Mouse (Mus musculus) embryonic stem cell, embryonic (primary cell): ENCODE data around the gene Nyap2.
"Not testable (repeated sequence)": the region's sequence is repeated elsewhere in the genome, so short reads cannot be mapped to it uniquely, and the experiment has no call there.

Source experiments
- CTCF ChIA-PET, 4 experiments: fragments of 300-600 bp in 2 of 4; fragments of 350-600 bp in 2 of 4; sonication (Branson Sonifier 250); formaldehyde crosslinking; loops; one replicate each; lab custom pipeline; 2022; ENCODE audit warnings: inconsistent platforms in 2 of 4; lab: Charles Lee
- POLR2A ChIA-PET, 4 experiments: fragments of 300-600 bp in 2 of 4; fragments of 350-600 bp in 2 of 4; sonication (Branson Sonifier 250); formaldehyde crosslinking; loops; one replicate each; lab custom pipeline; 2022; ENCODE audit warnings: antibody characterized with exemption in 4 of 4, inconsistent platforms in 1 of 4; lab: Charles Lee

Gene Nyap2

GRCm38 (mm10) chr1:81172703-81173102 is 96.0 kb downstream of the Nyap2 start:
- ChIA-PET CTCF (no interaction called here), POLR2A (no interaction called here)

DNA sequence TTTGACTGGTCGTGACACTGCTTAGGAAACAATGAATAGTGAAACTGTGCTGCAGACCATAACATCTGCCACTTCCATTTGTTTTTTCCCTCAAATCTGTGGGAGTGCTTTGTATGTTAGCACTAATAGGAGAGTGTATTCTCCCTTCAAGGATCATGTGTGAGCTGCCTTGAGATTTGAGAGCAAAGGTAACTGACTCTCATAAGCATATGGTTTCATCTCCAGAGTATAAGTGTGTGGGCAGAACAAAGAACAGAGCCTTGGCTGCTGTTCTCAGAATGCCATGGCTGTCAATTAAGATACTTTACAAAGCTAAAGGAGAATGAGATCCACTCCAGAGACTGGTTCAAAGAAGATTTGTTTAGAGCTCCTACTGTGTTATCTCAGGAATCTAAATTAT is 96.6 kb downstream of the Nyap2 start:
- CTCF ChIA-PET, result no interaction called here

DNA sequence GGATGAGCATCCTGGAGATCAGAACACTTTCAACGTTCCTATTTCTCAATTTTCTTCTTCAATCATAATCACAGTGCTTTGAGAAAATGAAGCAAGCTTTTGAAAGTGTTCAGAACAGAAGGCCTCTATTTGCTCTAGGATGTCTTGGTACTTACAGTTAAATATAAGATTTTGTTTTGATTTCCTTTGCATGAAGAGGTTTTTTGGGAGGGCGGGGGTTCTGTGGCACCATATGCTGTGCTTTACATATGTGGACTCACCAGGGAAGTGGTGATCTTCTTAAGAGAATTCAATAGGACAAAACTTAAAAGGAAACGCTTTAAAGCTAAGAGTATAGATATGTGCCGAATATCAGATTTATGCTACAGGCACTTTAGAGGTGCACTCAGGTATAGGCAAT is 103.0 kb downstream of the Nyap2 start:
- POLR2A ChIA-PET, result no interaction called here
- CTCF ChIA-PET, result no interaction called here

More for the DNA sequence above, 96.6 kb downstream of the Nyap2 start:
- POLR2A ChIA-PET, result no interaction called here

DNA sequence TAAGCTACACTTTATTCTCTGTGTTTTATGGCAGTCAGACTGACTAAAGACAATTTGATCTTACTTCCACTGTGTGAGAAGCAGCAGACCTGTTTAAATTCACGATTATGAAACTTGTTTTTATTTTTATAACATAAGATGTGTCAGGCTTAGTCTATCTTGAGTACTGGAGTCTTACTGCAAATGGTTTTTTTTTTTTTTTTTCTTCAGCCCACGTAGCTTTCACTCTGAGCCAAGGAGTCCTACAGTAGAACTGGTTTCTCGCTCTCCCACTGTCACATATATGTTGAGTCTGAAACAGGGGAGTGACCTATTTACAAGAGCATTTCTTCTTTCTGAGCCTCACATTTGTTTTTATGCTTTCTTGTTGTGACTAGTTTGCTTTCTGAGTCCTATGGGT is 103.9 kb downstream of the Nyap2 start:
- POLR2A ChIA-PET, result no interaction called here
- CTCF ChIA-PET, result interaction anchor here in 1 of 4 experiments (0.6 to 0.7 kb wide), 2 partner anchors 461 to 777 kb away, joined by 3 to 6 read pairs; no protein-coding TSS in a partner anchor

GRCm38 (mm10) chr1:81209536-81209935 is 132.8 kb downstream of the Nyap2 start:
- ChIA-PET POLR2A (no interaction called here), CTCF (no interaction called here)

GRCm38 (mm10) chr1:81211491-81211890 is 134.7 kb downstream of the Nyap2 start:
- CTCF ChIA-PET, result no interaction called here
- POLR2A ChIA-PET, result interaction anchor here in 1 of 4 experiments (0.5 kb wide), 1 partner anchor 24 kb away, joined by 3 read pairs; no protein-coding TSS in a partner anchor

DNA sequence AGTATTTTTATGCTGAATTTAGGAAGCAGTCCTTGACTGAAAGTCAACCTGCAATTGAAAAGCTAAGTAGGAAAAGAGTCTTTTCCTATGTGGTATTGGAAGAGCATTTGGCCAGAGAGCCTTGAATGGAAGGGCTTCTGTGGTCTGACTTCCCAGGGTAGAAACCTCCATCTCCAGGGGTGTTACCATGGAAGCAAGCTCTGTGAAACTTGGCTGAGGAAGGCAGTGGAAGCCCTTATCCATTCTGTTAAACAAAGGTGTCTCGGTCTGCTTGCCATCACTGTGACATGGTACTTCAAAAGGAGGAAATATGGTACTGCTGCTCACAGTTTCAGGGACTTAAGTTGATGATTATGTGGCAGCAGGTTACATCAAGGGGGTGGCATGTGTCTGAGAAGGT is 143.0 kb downstream of the Nyap2 start:
- CTCF ChIA-PET, result no interaction called here
- POLR2A ChIA-PET, result no interaction called here

GRCm38 (mm10) chr1:81231759-81232406 is 155.1 kb downstream of the Nyap2 start:
- POLR2A ChIA-PET, result no interaction called here
- CTCF ChIA-PET, result no interaction called here

GRCm38 (mm10) chr1:81232407-81232789 is 155.6 kb downstream of the Nyap2 start:
- POLR2A ChIA-PET, result not testable (repeated sequence)

DNA sequence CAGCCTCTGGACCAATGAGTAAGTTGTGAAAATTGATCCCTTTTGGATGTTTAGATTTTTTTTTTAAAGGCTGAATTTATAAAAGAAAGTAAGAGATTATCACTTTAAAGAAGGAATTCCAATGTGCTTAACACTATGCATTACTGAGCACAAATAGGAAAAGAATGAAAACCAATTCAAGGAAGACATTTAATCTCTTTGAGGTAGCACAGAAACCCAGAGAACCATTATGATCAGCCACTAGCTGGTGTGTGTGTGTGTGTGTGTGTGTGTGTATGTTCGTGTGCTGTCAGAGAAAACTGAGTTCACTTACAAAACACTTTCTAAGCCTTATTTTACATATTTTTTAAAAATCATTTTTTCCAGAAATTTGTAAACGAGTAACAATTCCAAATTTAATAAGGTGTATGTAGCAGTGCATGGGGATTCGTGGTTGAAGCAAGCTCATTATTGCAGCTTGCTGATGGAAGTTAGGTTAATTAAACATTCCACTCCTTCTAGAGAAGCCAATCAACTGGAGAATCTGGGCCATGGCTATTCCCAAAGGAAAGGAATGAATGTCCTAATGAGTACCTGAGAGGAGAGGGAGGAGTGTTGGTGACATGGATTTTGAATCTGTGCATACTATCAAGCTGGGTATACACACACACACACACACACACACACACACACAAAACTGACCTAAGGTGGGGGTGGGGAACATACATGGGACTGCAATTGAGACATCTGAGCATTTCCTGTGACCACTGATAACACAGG is 171.9 kb downstream of the Nyap2 start:
- POLR2A ChIA-PET, result no interaction called here
- CTCF ChIA-PET, result no interaction called here

More at GRCm38 (mm10) chr1:81232407-81232789, 155.6 kb downstream of the Nyap2 start:
- CTCF ChIA-PET, result not testable (repeated sequence)

GRCm38 (mm10) chr1:81250068-81250467 is 173.3 kb downstream of the Nyap2 start:
- POLR2A ChIA-PET, result no interaction called here
- CTCF ChIA-PET, result no interaction called here

DNA sequence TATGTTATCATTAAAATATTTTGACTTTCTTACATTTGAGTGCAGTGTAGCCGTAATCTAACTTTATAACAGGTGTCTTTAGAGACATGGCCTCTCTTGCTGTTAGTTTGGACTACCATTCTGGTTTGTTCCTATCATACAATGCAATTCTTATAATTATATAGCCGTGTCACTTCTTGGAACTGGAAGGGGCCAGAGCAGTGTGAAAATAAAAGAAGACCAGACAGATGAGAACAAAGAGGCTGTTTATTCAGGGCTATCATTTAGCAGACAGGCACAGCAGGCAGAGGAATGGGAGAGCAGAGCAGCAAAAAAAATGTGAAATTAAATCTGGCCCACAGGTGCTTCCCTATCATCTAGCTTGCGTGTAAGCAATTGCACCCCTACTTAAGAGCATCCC is 189.7 kb downstream of the Nyap2 start:
- ChIA-PET CTCF (no interaction called here), POLR2A (no interaction called here)

DNA sequence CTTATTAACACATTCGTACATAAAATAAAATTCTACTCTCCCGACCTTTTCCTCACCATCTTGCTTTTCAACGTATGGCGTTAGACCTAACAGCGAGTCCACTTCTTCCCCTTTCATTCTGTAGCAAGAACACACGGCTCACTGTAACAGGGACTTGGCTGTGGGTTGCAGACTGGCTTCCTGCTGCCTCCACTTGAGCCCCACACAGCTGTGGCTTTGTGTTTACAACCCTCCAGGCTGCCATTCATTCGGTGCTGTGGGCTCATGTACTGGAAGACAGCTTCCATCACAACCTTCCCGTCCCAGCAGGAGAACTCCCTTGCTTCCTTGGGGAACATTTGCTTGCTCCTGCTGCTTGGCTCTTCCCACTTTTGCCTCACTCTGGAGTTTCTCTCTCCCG is 204.2 kb downstream of the Nyap2 start:
- POLR2A ChIA-PET, result no interaction called here
- CTCF ChIA-PET, result no interaction called here

DNA sequence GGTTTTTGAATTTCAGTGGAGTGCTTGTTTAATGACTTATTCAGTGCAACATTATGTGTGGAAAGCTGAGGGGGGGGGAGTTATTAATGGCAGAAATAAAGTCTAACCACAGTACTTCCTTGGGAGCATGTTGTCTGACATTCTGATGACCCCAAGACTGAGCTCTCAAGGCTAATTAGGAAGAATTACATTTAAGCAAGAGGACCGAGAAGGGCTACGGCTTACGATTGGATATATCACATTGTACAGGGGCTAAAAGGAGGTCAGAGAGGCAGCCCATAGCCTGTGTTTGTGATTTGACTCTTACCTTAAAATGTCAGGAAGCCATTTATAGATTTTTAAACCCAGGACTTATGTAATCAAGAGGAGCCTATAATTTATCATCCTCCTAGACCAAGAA is 208.9 kb downstream of the Nyap2 start:
- ChIA-PET CTCF (no interaction called here), POLR2A (no interaction called here)

GRCm38 (mm10) chr1:81287088-81287487 is 210.3 kb downstream of the Nyap2 start:
- ChIA-PET CTCF (interaction anchor here (0.5 to 1.0 kb wide), 12 partner anchors 9 to 1967 kb away, joined by 3 to 7 read pairs (median 3); no protein-coding TSS in a partner anchor), POLR2A (no interaction called here)

GRCm38 (mm10) chr1:81300735-81301134 is 224.0 kb downstream of the Nyap2 start:
- ChIA-PET POLR2A (interaction anchor here in 1 of 4 experiments (0.5 kb wide), 1 partner anchor 24 kb away, joined by 4 read pairs; no protein-coding TSS in a partner anchor), CTCF (interaction anchor here in 3 of 4 experiments (0.6 to 1.6 kb wide), 6 partner anchors 10 to 1120 kb away, joined by 3 to 7 read pairs (median 3); no protein-coding TSS in a partner anchor)

GRCm38 (mm10) chr1:81301661-81302060 is 224.9 kb downstream of the Nyap2 start:
- ChIA-PET CTCF (interaction anchor here in 2 of 4 experiments (0.6 to 1.6 kb wide), 7 partner anchors 8 to 1121 kb away, joined by 3 to 7 read pairs (median 3); no protein-coding TSS in a partner anchor), POLR2A (no interaction called here)

DNA sequence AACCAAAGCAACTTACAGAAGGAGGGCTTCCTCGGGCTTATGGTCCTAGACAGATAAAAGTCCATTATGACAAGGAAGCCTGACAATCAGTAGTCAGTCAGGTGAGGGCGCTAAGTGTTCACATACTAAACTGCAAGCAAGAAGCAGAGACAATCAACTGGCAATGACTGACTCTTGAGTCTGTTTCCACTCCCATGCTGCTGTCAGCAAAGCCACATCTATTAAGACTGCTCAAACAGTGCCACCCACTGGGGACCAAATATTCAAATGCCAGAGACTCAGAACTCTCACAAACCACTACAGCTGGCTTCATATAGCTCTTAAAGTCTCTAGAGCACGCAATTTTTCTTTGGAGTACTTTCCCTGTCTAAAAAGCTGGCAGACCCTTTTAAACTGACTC is 226.6 kb downstream of the Nyap2 start:
- POLR2A ChIA-PET, result no interaction called here
- CTCF ChIA-PET, result interaction anchor here in 1 of 4 experiments (0.6 kb wide), 1 partner anchor 1143 kb away, joined by 5 read pairs; no protein-coding TSS in a partner anchor

DNA sequence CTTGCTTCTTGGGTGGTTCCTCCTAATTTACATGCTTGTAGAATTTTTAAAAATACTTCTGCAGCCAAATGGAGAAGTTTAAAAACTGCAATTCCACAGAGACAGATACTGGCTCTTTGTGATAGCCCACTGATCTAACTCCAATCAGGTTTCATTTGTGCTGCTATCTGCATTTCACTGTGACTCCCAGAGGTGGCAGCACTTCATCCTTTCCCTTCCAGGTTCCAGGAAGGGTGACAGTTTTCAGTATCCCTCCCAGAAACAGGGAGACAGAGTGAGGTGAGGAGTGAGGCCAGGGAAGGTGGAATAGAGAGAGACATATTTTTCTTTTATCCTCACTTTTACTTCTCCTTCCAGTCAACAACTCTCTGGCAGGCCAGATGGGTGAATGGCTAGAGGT is 230.7 kb downstream of the Nyap2 start:
- ChIA-PET POLR2A (no interaction called here), CTCF (no interaction called here)

- POLR2A ChIA-PET, result no interaction called here
- CTCF ChIA-PET, result interaction anchor here in 1 of 4 experiments (0.9 kb wide), 1 partner anchor 9 kb away, joined by 3 read pairs; no protein-coding TSS in a partner anchor
Measured at GRCm38 (mm10) chr1:81307934-81308333, 231.2 kb downstream of the Nyap2 start.
